ENCODE assay signal across 11 mouse cellular contexts in genomic region chr1:135514913-135515632, GRCm38 (mm10).
DNase-seq lines count a peak whose midpoint lies in the region; ATAC-seq and TF ChIP-seq lines count a peak whose summit lies in the region.
"Had no signal": no experiment of that assay in that cellular context is flagged by ENCODE, and none has a peak within 500 bp of the region (broad histone marks: within the 10 kb centered on the region; RNA-seq: fewer than 3 reads in every experiment).

No protein-coding gene starts in this region.

- 71% methylated on average over 9 of the region's 9 CpGs for WGBS in hindbrain, postnatal 0 days
- 70% methylated on average over 9 of the region's 9 CpGs for WGBS in hindbrain, embryonic 12.5 days

- H3K36me3 ChIP-seq in hindbrain, postnatal 0 days (ENCODE audit: insufficient read depth, low read length), result no peaks in the 10 kb centered on the region
- H3K36me3 ChIP-seq in hindbrain, embryonic 12.5 days, result no peaks in the 10 kb centered on the region

- H3K4me2 ChIP-seq in hindbrain, postnatal 0 days (ENCODE audit: low read depth, low read length), result no peak overlapping the region
- H3K4me2 ChIP-seq in hindbrain, embryonic 12.5 days (replicated peaks), result no peak overlapping the region
- H3K4me2 ChIP-seq: midbrain, embryonic 11.5 days had no signal

- no peak for TF ChIP-seq CTCF in hindbrain, postnatal 0 days (IDR thresholded peaks at IDR 0.05; ENCODE audit: low read depth)

- no peaks in the 10 kb centered on the region for H3K9me3 ChIP-seq in hindbrain, postnatal 0 days (ENCODE audit: low read length)
- no peaks in the 10 kb centered on the region for H3K9me3 ChIP-seq in hindbrain, embryonic 12.5 days (replicated peaks)

- H3K4me1 ChIP-seq in hindbrain, postnatal 0 days (ENCODE audit: insufficient read depth, low read length), result peaks cover 27% of the 10 kb centered on the region
- H3K4me1 ChIP-seq in hindbrain, embryonic 12.5 days, result peaks cover 72% of the 10 kb centered on the region

- no peak overlapping the region for H3K4me3 ChIP-seq in hindbrain, postnatal 0 days (ENCODE audit: low read length)
- H3K4me3 ChIP-seq in hindbrain, embryonic 12.5 days, result no peak overlapping the region

- H3K27ac ChIP-seq in hindbrain, postnatal 0 days, result no peak overlapping the region
- H3K27ac ChIP-seq in hindbrain, embryonic 12.5 days, result no peak overlapping the region

- H3K27me3 ChIP-seq in hindbrain, postnatal 0 days (ENCODE audit: insufficient read depth, low read length), result no peaks in the 10 kb centered on the region
- H3K27me3 ChIP-seq in hindbrain, embryonic 12.5 days, result no peaks in the 10 kb centered on the region

- peak; percentile 74 for DNase-seq in adrenal gland, postnatal 10 days
- DNase-seq in adrenal gland, postnatal 4 days (ENCODE audit: low spot score in 2 of 2), result no peak
- DNase-seq in hindbrain, postnatal 0 days (ENCODE audit: low spot score), result peak; percentile 27
- DNase-seq in brain, adult 2 months (ENCODE audit: low read depth, low spot score), result peak; percentile 53
- DNase-seq in lung, postnatal 10 days, result peak; percentile 89
- DNase-seq: cerebellum, adult 11-12 months; gastrocnemius, postnatal 25 days had no signal

- no peak overlapping the region for H3K9ac ChIP-seq in hindbrain, postnatal 0 days (replicated peaks; ENCODE audit: low read length)
- H3K9ac ChIP-seq in hindbrain, embryonic 12.5 days, result no peak overlapping the region

- ATAC-seq in hindbrain, postnatal 0 days, result no peak
- no peak for ATAC-seq in hindbrain, embryonic 12.5 days (ENCODE audit: low FRiP score)
- ATAC-seq in erythroid progenitor cell, adult 5-6 weeks (replicated peaks; ENCODE audit: low FRiP score, poor library complexity, severe bottlenecking), result no peak
- no peak for ATAC-seq in CD4-positive, CD25-positive, alpha-beta regulatory T cell, adult 4 months

Comparison
In these comparisons a context has a peak if more than half of its experiments do, and no peak if none do; other contexts are left out.
1. DNase-seq: peak in adrenal gland, postnatal 10 days (single experiment), hindbrain, postnatal 0 days (single experiment), brain, adult 2 months (single experiment) and lung, postnatal 10 days (single experiment); none in adrenal gland, postnatal 4 days (0 of 2).